Mouse (Mus musculus) lung, embryonic 14.5 days (tissue): ENCODE results near the gene Ptprcap. TPM values are rescaled to one million over a fixed set of nuclear protein-coding genes. Genes with fewer than 3 reads are reported as not detected.

Experiments used
- ATAC-seq: fragments of 200-750 bp; cut with Nextera tagmentation; 2 replicates; pipeline ENCODE4 v1.8.0; 2017; ENCODE audit warnings: mild to moderate bottlenecking, moderate TSS enrichment, moderate library complexity; ENCODE audit not compliant: insufficient read depth
- DNase-seq: peaks from one replicate; pipeline ENCODE4 v3.0.0-alpha.2; 2015
- H3K27ac ChIP-seq: fragments of 300-500 bp; sonication (generic); 2 replicates; pipeline ENCODE4 v1.5.1; 2014; ENCODE audit warnings: low read depth, mild to moderate bottlenecking, moderate library complexity
- H3K27me3 ChIP-seq: fragments of 300-500 bp; sonication (generic); 2 replicates; pipeline ENCODE4 v1.6.1; 2014; ENCODE audit warnings: low read length, control low read depth; ENCODE audit not compliant: insufficient read depth
- H3K36me3 ChIP-seq: fragments of 300-500 bp; sonication (generic); 2 replicates; pipeline ENCODE4 v1.6.1; 2014; ENCODE audit warnings: control low read depth; ENCODE audit not compliant: insufficient read depth
- H3K4me1 ChIP-seq: fragments of 300-500 bp; sonication (generic); 2 replicates; pipeline ENCODE4 v1.6.1; 2014; ENCODE audit warnings: antibody characterized with exemption, control low read depth; ENCODE audit not compliant: insufficient read depth
- H3K4me2 ChIP-seq: fragments of 300-500 bp; sonication (generic); 2 replicates; pipeline ENCODE4 v1.6.1; 2014; ENCODE audit warnings: mild to moderate bottlenecking
- H3K4me3 ChIP-seq: fragments of 300-500 bp; sonication (generic); 2 replicates; pipeline ENCODE4 v1.5.1; 2014; ENCODE audit warnings: low read depth, low read length
- H3K9ac ChIP-seq: fragments of 300-500 bp; sonication (generic); 2 replicates; pipeline ENCODE4 v1.6.1; 2014
- H3K9me3 ChIP-seq: fragments of 300-500 bp; sonication (generic); 2 replicates; pipeline ENCODE4 v1.6.1; 2016; ENCODE audit warnings: low read depth, low read length, control low read depth
- CTCF ChIP-seq: IDR thresholded peaks from 2 replicates; pipeline ENCODE4 v1.5.1; 2016; ENCODE audit warnings: antibody characterized with exemption, low read depth
- WGBS: fragments of 180-500 bp; shearing (Covaris S2); extraction: QIAGEN DNeasy Blood & Tissue Kit; methylation state at CpG from one replicate; pipeline ENCODE4 v1.1.7; 2014; 5-methylcytosine and 5-hydroxymethylcytosine counted together
- polyA plus RNA-seq: library from polyadenylated mRNA; unstranded; fragments of >200 nt; fragmentation: Nextera tagmentation; extraction: Ambion mirVana; gene quantifications from 2 replicates; pipeline ENCODE4 v1.2.1, GENCODE M21; 2014

Gene Ptprcap
- polyA plus RNA-seq, 1 experiment from 2014 or later = 1.1 TPM

- TF ChIP-seq CTCF = no peak
- ATAC-seq (peak; percentile 59), DNase-seq (no peak)
- no peaks in the 10 kb centered on the region for H3K9me3 ChIP-seq
- H3K4me2 ChIP-seq = peak overlapping the region; percentile 91
- H3K27me3 ChIP-seq = no peaks in the 10 kb centered on the region
- H3K9ac ChIP-seq = peak overlapping the region; percentile 77
- WGBS = 6% methylated on average over 27 of the region's 27 CpGs
- no peaks in the 10 kb centered on the region for H3K36me3 ChIP-seq
- peak overlapping the region; percentile 86 for H3K27ac ChIP-seq
- H3K4me3 ChIP-seq = peak overlapping the region; percentile 46
- H3K4me1 ChIP-seq = no peaks in the 10 kb centered on the region
Observed at GRCm38 (mm10) chr19:4169810-4170209, 16.4 kb downstream of the Ptprcap start.

GRCm38 (mm10) chr19:4170723-4171392 is 17.5 kb downstream of the Ptprcap start:
- no peaks in the 10 kb centered on the region for H3K36me3 ChIP-seq
- TF ChIP-seq CTCF = no peak
- H3K27me3 ChIP-seq = no peaks in the 10 kb centered on the region
- no peak for DNase-seq
- 85% methylated on average over 10 of the region's 10 CpGs for WGBS
- no peak overlapping the region for H3K27ac ChIP-seq
- H3K9me3 ChIP-seq = no peaks in the 10 kb centered on the region
- H3K4me3 ChIP-seq = no peak overlapping the region
- ATAC-seq = no peak
- peaks cover 3% of the 10 kb centered on the region; the same call in 1 of the 2 replicates for H3K4me1 ChIP-seq
- H3K9ac ChIP-seq = no peak overlapping the region; the same call in 1 of the 2 replicates
- no peak overlapping the region; the same call in 1 of the 2 replicates for H3K4me2 ChIP-seq

GRCm38 (mm10) chr19:4171393-4172290 is 18.2 kb downstream of the Ptprcap start:
- Histone ChIP-seq H3K9me3 (no peaks in the 10 kb centered on the region), H3K4me3 (no peak overlapping the region), H3K27me3 (no peaks in the 10 kb centered on the region), H3K9ac (no peak overlapping the region; the same call in 1 of the 2 replicates), H3K4me1 (peaks cover 3% of the 10 kb centered on the region; the same call in 1 of the 2 replicates), H3K4me2 (no peak overlapping the region), H3K27ac (peak overlapping the region; percentile 24; the same call in 1 of the 2 replicates), H3K36me3 (no peaks in the 10 kb centered on the region)
- WGBS = 53% methylated on average over 13 of the region's 13 CpGs
- no peak for TF ChIP-seq CTCF
- ATAC-seq (no peak), DNase-seq (no peak)

DNA sequence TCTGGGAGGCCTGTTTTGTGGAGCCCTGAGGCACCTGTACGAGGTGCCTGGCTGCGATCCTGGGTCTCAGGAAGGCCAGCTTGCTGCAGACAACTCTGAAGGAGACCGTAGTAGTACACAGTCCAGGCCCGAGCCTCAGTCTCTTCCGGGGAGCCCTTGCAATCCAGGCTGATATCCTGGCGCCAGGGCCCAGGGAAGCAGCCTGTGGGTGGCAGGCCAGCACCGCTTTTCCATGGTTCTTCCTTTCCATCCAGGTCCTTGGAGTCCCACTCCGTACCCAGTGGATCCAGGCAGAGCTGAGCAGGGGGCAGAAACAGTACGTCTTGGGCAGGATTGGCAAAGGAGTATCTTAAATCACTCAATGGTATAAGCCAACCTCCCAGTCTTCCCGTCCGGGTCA is 19.5 kb downstream of the Ptprcap start:
- no peak for ATAC-seq
- peaks cover 3% of the 10 kb centered on the region; the same call in 1 of the 2 replicates for H3K4me1 ChIP-seq
- no peak overlapping the region for H3K4me2 ChIP-seq
- no peaks in the 10 kb centered on the region for H3K27me3 ChIP-seq
- no peak overlapping the region for H3K9ac ChIP-seq
- no peak overlapping the region for H3K27ac ChIP-seq
- H3K4me3 ChIP-seq = no peak overlapping the region
- H3K9me3 ChIP-seq = no peaks in the 10 kb centered on the region
- no peak for DNase-seq
- no peaks in the 10 kb centered on the region for H3K36me3 ChIP-seq
- TF ChIP-seq CTCF = no peak
- 52% methylated on average over 11 of the region's 11 CpGs for WGBS

DNA sequence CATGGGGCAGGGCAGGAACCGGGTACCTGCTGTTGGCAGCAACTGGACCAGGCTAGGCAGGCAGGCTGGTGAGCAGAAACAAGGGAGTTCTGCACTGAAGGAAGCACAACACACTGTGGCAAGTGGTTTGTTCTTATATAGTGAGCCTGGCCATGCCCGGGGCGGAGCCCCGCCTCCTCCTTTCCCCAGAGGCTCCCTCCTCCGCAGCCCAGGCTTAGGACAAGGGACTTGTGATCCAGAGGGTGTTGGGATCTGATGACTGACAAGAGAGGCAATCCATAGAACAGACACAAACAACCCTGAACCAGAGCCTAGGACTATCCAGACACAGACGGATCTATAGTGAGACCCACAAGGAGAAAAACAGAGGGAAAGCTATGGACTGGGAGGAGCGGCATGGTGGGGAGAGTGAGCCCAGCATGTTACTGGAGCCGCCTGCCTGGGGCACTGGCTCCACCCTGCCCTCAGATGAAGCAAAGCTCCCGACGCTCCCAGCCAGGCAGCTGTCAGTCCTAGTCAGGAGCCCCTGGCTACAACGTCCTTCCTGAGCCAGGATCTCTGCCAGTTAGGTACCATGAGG is 22.1 kb downstream of the Ptprcap start, which contains the start of gene Carns1:
Gene Carns1 (minus strand): TSS at position 112 of the 580 bp plus-strand sequence.
- DNase-seq (peak; percentile 52), ATAC-seq (peak; percentile 64)
- TF ChIP-seq CTCF = no peak
- H3K9me3 ChIP-seq = no peaks in the 10 kb centered on the region
- no peak within 1 kb of the TSS for H3K27ac ChIP-seq
- H3K4me3 ChIP-seq = no peak within 1 kb of the TSS
- H3K4me1 ChIP-seq = peaks cover 3% of the 10 kb centered on the region; the same call in 1 of the 2 replicates
- H3K4me2 ChIP-seq = peak within 1 kb of the TSS; percentile 51
- no peaks in the 10 kb centered on the region for H3K36me3 ChIP-seq
- peak within 1 kb of the TSS; percentile 32; the same call in 1 of the 2 replicates for H3K9ac ChIP-seq
- WGBS = 3% methylated on average over 11 of the region's 11 CpGs
- no peaks in the 10 kb centered on the region for H3K27me3 ChIP-seq

DNA sequence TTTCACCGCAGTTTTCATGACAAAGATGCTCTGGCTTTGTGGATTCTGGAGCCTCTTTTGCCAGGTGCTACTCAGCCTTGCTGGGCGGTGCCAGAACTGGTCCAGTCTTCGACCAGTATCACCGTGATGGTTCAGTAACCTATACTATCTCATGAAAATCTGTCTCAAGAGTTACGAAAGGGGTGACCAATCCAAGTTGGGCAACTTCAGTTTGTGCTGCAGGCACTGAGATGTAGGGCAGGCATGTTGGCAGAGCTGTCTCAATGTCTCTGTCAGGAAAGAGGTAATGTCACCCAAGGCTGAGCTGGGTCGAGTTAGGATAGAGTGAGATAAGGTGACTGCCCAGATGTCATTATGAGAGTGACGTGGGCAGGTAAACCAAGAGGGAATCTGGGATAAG is 27.0 kb downstream of the Ptprcap start:
- H3K4me3 ChIP-seq = no peak overlapping the region
- no peaks in the 10 kb centered on the region for H3K9me3 ChIP-seq
- H3K9ac ChIP-seq = no peak overlapping the region
- no peak overlapping the region for H3K4me2 ChIP-seq
- ATAC-seq (no peak), DNase-seq (no peak)
- no peaks in the 10 kb centered on the region for H3K36me3 ChIP-seq
- TF ChIP-seq CTCF = no peak
- no peaks in the 10 kb centered on the region for H3K27me3 ChIP-seq
- WGBS = 82% methylated on average over 7 of the region's 7 CpGs
- H3K4me1 ChIP-seq = no peaks in the 10 kb centered on the region; the same call in 1 of the 2 replicates
- no peak overlapping the region for H3K27ac ChIP-seq
